Mouse (Mus musculus) megakaryocyte-erythroid progenitor cell, adult 5-6 weeks (primary cell): ENCODE data around the gene Gulp1. TPM values are rescaled to one million over a fixed set of nuclear protein-coding genes. Genes with fewer than 3 reads are reported as not detected.

ENCODE experiments used
- ATAC-seq: replicated peaks from 2 replicates; pipeline ENCODE4 v1.8.0; 2016; ENCODE audit warnings: mild to moderate bottlenecking, inconsistent platforms; ENCODE audit not compliant: severe bottlenecking, poor library complexity, low FRiP score, low TSS enrichment
- total RNA-seq, 2 experiments: library from RNA; stranded (forward) in 1 of 2; stranded (reverse) in 1 of 2; fragments of 200-1000, 215-1000 nt in 1 of 2; fragments of >200 nt in 1 of 2; fragmentation: Nextera tagmentation in 1 of 2; gene quantifications; 2 replicates each; pipeline ENCODE4 v1.2.3; 2014 to 2017

Gene Gulp1
- total RNA-seq (2014; fragmentation: Nextera tagmentation), result 1.3 and 1.8 TPM in 2 replicates
- total RNA-seq (2017), result 1.9 and 5.9 TPM in 2 replicates

GRCm38 (mm10) chr1:44551461-44552370 lies at the start of gene Gulp1:
TSS of gene Gulp1 (plus strand) at chr1:44551511.
- ATAC-seq, result peak; percentile 92

DNA sequence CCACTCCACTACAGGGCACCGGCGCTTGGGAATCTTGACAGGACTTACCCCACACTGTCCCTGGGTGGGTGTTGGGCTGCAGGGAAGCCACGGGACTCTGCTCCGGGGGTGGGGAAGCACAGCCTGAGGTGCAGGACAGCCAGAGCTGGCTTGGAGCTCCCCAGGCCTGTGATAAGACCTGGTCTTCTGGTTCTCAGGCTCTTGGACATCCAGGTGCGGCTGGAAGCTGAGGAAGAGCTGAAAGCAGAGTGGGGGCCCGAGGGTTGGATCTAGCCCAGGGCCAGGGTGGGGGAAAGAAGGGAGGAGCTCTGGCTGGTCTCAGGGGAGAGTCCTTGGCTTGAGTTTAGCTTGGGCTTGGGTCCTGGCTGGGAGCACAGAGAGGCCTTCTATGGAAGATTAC lies 1.1 kb upstream of the Gulp1 start:
- no peak for ATAC-seq

- ATAC-seq, result peak; percentile 46; the same call in 1 of the 2 replicates
Measured at GRCm38 (mm10) chr1:44552371-44552841, 1.1 kb downstream of the Gulp1 start.

DNA sequence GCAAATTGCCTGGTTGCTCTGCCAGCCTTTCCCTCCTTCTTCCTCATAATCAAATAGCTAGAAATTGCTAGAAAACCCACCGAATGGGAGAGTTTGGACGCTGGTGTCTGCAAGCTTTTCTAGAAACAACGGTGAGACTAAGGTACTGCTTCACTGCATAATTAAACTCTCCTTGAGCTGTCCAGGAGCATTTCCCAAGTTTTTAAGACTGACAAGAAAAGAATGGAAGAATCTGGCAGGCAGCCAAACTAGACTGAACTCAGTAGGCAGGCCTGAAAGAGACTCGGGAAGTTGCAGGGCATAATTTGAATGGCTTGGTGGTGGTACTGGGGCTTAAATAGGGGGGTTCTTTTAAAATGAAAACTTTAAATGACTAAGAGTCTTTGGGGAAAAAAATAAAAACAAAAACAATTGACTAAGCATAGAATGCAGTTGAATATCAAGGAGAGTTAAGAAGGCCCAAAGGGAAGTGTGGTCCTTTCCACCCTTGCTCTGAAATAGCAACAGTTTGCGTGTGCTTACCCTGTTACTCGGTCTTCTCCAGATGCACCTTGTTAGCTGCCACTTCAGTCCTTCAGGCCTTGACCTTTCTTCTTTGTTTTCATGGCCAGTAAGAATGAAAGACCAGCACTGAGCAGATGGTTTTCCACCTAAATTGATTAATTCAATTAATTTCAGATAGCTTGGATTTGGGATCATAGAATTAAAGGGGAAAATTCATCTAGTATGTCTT lies 2.0 kb downstream of the Gulp1 start:
- no peak for ATAC-seq

- no peak for ATAC-seq
Measured at GRCm38 (mm10) chr1:44567431-44567830, 16.1 kb downstream of the Gulp1 start.

DNA sequence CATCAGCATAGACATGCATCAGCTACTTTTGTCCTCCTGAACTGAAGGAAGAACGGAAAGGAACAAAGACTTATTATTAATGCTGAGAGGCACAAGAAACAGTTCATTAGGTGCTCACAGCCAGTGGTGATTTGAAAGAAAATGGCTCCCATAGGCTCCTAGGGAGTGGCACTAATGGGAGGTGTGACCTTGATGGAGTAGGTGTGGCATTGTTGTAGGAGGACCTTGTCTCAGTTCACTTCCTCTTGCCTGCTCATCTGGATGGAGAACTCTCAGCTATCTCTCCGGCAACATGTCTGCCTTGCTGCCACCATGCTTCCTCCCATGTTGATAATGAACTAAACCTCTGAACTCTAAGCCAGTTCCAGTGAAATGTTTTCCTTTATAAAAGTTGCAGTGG lies 17.0 kb downstream of the Gulp1 start:
- ATAC-seq, result no peak

DNA sequence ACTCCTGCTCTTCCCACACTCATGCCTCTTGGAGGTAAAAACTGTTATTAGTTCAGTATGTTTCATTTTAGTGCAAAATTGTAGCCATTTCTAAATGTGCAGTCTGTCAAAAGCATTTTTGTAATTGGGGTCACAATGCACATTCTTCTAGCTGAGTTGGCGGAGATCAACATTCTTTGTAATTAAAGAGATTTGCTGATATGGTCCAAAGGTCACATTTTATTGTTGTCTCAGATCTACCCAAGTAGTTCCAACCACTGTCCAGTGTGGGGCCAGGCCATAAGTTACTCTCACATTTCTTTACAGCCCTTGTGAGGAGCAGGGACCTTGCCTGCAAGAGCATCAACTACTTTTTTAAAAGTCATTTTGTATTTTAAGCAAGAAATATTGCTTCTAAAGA lies 24.7 kb downstream of the Gulp1 start:
- ATAC-seq, result no peak

DNA sequence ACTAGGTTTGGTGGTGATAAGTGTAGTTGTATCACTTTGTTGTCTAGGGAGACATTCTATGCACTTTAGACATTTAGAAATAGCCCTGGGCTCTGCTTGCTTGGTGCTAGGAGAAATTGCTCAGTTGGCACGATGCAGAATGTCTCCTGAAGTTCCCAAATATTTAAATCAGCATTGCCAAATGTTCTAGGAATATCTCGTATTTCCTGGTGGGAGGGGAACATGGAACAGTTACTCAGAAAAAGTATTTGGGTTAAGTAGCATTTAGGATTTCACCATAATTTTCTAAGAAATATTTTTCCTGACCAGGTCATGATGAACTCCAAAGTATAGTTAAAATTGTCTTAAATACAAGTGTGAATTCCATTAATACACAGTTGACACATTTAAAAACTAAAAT lies 25.3 kb downstream of the Gulp1 start:
- no peak for ATAC-seq

- ATAC-seq, result no peak
Measured at GRCm38 (mm10) chr1:44580390-44580789, 29.1 kb downstream of the Gulp1 start.

DNA sequence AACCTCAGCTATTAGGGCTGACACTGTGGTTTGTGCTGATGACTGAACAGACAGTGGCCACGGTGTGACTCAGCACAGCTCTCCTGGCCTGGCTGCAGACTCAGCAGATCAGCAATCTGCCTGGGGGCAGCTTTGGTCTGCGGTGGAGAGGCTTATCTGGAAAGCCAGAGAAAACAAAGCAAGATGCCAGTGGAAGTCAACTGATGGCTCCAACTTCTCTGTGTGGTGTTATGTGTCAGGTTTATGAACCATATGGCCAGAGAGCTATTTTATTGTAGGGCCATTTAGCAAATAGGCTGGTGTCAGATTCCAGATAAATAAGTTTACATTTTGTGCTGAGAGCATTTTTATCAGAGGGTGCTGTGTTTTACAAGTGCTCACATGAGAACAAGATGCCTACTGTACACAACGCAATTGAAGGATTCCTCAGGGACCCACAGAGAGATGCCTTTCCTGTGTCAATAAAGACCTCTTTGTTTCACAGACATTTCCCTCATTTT lies 33.6 kb downstream of the Gulp1 start:
- peak; percentile 100 for ATAC-seq

- no peak for ATAC-seq
Measured at GRCm38 (mm10) chr1:44591742-44592141, 40.4 kb downstream of the Gulp1 start.

- no peak for ATAC-seq
Measured at GRCm38 (mm10) chr1:44593109-44593508, 41.8 kb downstream of the Gulp1 start.

DNA sequence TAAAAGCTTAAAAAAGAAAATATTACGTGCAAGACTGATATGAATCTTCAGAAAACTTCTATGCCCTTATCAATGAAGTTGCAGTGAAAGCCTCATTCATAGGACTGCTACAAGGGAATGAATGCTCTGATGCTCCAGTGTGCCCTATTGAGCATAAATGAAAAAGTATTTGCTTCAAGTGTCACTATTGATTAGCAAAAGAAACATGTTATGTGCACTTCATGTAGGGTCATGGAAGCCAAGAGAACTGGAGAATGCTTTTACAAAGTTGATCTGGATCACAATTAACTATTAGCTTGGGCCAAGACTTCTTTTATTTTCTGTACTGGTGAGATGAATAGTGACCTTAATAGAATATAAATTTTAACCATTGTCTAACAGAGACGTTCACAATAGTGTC lies 47.0 kb downstream of the Gulp1 start:
- ATAC-seq, result no peak

- ATAC-seq, result no peak
Measured at GRCm38 (mm10) chr1:44613294-44614041, 62.2 kb downstream of the Gulp1 start.

DNA sequence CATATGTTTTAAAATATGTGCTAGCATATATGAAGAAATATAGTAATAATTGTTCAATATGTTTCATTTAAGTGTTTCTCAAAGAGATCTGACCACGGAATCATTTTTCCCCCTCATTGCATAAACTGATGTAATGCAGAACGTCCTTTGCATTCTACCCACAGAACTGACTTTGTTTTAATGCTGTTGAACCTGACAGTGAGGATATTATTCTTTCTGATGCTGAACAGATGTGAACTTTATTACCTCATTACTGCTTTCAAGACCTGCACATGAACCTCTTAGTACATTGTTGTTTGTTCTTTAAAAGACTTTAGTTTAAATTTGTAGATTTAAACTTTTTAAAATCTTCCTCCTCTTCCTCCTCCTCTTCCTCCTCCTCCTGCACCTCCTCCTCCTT lies 67.4 kb downstream of the Gulp1 start:
- ATAC-seq, result no peak

DNA sequence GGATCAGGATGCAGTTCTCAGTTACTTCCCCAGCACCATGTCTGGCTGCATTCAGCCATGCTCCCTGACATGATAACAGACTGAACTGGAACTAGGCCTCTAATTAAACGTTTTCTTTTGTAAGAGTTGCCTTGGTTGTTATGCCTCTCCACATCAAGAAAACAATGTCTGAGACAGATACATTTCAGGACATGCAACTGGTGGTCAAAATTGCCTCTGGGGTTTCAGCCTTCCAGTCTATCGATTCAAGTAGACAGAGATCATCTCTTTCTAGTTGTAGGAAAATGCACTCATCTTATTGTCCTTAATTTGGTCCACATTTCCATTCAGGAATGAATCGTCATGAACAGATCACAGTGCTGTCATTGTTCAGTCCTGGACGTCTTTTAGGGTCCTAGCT lies 83.2 kb downstream of the Gulp1 start:
- ATAC-seq, result no peak

DNA sequence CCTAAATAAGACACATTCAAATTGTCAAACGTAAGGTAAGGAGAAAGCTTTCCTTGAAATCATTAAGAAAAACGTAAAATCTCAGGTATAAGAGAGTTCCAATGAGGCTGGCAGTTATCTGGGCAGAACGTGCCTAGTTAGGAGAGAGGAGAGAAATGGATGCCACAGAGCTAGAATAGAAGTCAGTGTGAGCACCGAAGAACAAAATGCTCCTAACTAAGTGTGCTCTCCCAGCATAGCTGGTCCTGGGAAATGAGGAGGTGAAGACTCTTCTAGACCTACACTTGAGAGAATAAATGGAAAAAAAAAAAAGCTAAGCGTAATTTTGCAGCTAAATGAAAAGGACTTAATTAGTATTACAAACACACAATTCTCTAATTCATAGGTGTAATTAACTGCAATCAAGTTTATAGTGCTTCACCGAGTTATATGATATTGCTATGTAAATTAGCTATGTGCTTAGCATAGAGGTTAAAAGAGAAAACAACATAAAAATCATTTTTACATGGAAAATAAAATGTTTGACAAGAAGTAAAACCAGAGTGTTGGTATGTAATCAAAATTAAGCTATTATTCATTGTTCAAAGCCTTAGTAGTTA lies 94.5 kb downstream of the Gulp1 start:
- no peak for ATAC-seq

GRCm38 (mm10) chr1:44678974-44679373 lies 127.7 kb downstream of the Gulp1 start:
- ATAC-seq, result no peak

DNA sequence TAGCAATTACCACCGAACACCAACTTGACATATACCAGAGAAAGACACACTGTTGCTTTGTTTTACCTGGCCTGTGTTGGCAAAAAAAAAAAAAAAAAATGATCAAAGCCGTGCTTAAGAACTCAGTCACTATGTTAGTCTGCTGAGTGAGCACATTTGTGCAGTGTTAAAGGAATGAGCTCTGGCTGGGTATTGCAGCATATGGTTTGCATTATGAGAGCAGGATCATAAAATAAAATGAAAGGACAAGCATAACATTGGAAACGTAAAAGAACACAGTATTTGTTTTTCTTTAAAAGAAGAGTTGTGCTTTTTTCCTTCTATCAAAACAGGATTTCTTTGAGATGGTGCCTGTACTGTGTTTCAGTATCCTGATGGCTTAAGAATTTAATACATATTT lies 128.1 kb downstream of the Gulp1 start:
- no peak for ATAC-seq
